Mouse (Mus musculus) kidney, embryonic 15.5 days (tissue): ENCODE measurements around the gene Fam228a. TPM values are rescaled to one million over a fixed set of nuclear protein-coding genes. Genes with fewer than 3 reads are reported as not detected.
"Not testable (repeated sequence)": the region's sequence is repeated elsewhere in the genome, so short reads cannot be mapped to it uniquely, and the experiment has no call there.

Experiments used
- ATAC-seq: fragments of 200-750 bp; cut with Nextera tagmentation; replicated peaks from 2 replicates; pipeline ENCODE4 v1.8.0; 2017; ENCODE audit warnings: moderate TSS enrichment; ENCODE audit not compliant: low FRiP score
- H3K27ac ChIP-seq: fragments of 300-500 bp; sonication (generic); 2 replicates; pipeline ENCODE4 v1.5.1; 2015; ENCODE audit warnings: mild to moderate bottlenecking, inconsistent platforms
- H3K27me3 ChIP-seq: fragments of 300-500 bp; sonication (generic); 2 replicates; pipeline ENCODE4 v1.6.1; 2015; ENCODE audit warnings: inconsistent platforms
- H3K36me3 ChIP-seq: fragments of 300-500 bp; sonication (generic); 2 replicates; pipeline ENCODE4 v1.6.1; 2015; ENCODE audit warnings: inconsistent platforms
- H3K4me1 ChIP-seq: fragments of 300-500 bp; sonication (generic); 2 replicates; pipeline ENCODE4 v1.6.1; 2015; ENCODE audit warnings: inconsistent platforms
- H3K4me2 ChIP-seq: fragments of 300-500 bp; sonication (generic); 2 replicates; pipeline ENCODE4 v1.6.1; 2015; ENCODE audit warnings: moderate library complexity, mild to moderate bottlenecking, inconsistent platforms
- H3K4me3 ChIP-seq: fragments of 300-500 bp; sonication (generic); replicated peaks from 2 replicates; pipeline ENCODE4 v1.5.1; 2015; ENCODE audit warnings: mild to moderate bottlenecking, inconsistent platforms
- H3K9ac ChIP-seq: fragments of 300-500 bp; sonication (generic); 2 replicates; pipeline ENCODE4 v1.6.1; 2015; ENCODE audit warnings: mild to moderate bottlenecking, inconsistent platforms
- H3K9me3 ChIP-seq: fragments of 300-500 bp; sonication (generic); replicated peaks from 2 replicates; pipeline ENCODE4 v1.6.1; 2016; ENCODE audit warnings: inconsistent platforms
- WGBS: fragments of 180-500 bp; shearing (Covaris S2); methylation state at CpG from one replicate; pipeline ENCODE4 v1.1.7; 2015; ENCODE audit warnings: mixed read lengths; 5-methylcytosine and 5-hydroxymethylcytosine counted together
- polyA plus RNA-seq: library from polyadenylated mRNA; unstranded; fragments of >200 nt; fragmentation: Nextera tagmentation; extraction: Ambion mirVana; gene quantifications from 2 replicates; pipeline ENCODE4 v1.2.1, GENCODE M21; 2015

The Fam228a gene
- 0.10 and 0.15 TPM in 2 replicates for polyA plus RNA-seq

- H3K4me2 ChIP-seq, result no peak within 1 kb of the TSS
- no peak within 1 kb of the TSS for H3K27ac ChIP-seq
- H3K27me3 ChIP-seq, result no peaks in the 10 kb centered on the region
- 88% methylated on average over 18 of the region's 18 CpGs for WGBS
- no peaks in the 10 kb centered on the region for H3K9me3 ChIP-seq
- H3K36me3 ChIP-seq, result no peaks in the 10 kb centered on the region
- ATAC-seq, result no peak
- H3K4me3 ChIP-seq, result no peak within 1 kb of the TSS
- H3K9ac ChIP-seq, result no peak within 1 kb of the TSS
- no peaks in the 10 kb centered on the region for H3K4me1 ChIP-seq
These were observed at the start of gene Fam228a for GRCm38 (mm10) chr12:4738031-4738576. Fam228a (minus strand) TSS chr12:4738430.

DNA sequence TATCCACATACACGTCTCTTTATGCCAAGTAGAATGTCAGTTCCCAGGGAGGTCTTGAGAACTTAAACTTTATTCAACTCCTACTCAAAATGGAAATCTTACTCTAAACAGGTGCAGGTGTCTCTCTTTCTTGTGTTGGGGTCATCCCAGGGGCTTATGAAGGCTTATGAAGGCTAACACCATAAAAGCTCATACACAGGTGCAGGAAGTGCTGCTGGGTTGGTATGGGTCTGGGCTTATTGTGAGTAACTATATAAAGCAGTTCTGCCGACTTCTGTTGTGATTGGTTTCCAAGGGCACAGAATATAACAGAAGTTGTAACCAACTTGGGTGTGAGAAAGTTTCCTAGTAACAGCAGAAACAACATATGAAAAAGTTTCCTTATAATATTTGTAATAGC lies 46.2 kb upstream of the Fam228a start:
- H3K36me3 ChIP-seq, result no peaks in the 10 kb centered on the region
- H3K27me3 ChIP-seq, result no peaks in the 10 kb centered on the region
- peak overlapping the region; percentile 39; the same call in 1 of the 2 replicates for H3K27ac ChIP-seq
- no peak overlapping the region for H3K4me3 ChIP-seq
- no peak for ATAC-seq
- no peaks in the 10 kb centered on the region for H3K9me3 ChIP-seq
- H3K9ac ChIP-seq, result no peak overlapping the region
- H3K4me2 ChIP-seq, result no peak overlapping the region
- WGBS, result 65% methylated on average over 2 of the region's 2 CpGs
- 0 out of 2 replicates have a peak, but pooled peaks cover 3% of the 10 kb centered on the region for H3K4me1 ChIP-seq

DNA sequence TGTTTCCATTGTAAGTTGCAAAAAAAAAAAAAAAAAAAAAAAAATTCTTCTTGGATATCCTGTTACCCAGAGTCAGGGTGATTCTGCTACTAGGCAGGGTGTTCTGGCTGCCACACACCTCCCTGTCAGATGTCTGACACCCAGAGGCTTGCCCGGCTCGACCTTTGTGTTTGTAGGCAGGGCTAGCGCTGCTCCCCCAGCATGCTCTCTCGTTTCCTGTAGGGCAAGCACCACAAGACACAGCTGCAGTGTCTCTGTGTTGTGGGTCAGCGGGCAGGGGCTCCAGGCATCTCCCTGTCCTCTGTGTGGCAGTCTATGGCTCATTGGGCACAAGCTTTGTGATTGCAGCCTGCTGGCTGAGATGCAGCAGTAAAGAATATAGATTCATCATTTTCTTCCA lies 45.4 kb upstream of the Fam228a start:
- Histone ChIP-seq H3K27ac (0 out of 2 replicates have a peak overlapping the region, but pooled peaks have one; percentile 39), H3K27me3 (no peaks in the 10 kb centered on the region), H3K4me3 (no peak overlapping the region), H3K9ac (no peak overlapping the region), H3K4me2 (no peak overlapping the region), H3K36me3 (no peaks in the 10 kb centered on the region), H3K4me1 (0 out of 2 replicates have a peak, but pooled peaks cover 3% of the 10 kb centered on the region), H3K9me3 (no peaks in the 10 kb centered on the region)
- peak; percentile 96 for ATAC-seq
- WGBS, result 31% methylated on average over 5 of the region's 5 CpGs

- not testable (repeated sequence) for H3K4me1 ChIP-seq, H3K9ac ChIP-seq, H3K36me3 ChIP-seq, H3K27me3 ChIP-seq, H3K4me2 ChIP-seq, H3K4me3 ChIP-seq, H3K27ac ChIP-seq, H3K9me3 ChIP-seq
- 0 out of 2 replicates have a peak, but pooled peaks have one; percentile 41 for ATAC-seq
- 75% methylated on average over 9 of the region's 9 CpGs for WGBS
These were observed 43.6 kb upstream of the Fam228a start for GRCm38 (mm10) chr12:4781725-4782404.

DNA sequence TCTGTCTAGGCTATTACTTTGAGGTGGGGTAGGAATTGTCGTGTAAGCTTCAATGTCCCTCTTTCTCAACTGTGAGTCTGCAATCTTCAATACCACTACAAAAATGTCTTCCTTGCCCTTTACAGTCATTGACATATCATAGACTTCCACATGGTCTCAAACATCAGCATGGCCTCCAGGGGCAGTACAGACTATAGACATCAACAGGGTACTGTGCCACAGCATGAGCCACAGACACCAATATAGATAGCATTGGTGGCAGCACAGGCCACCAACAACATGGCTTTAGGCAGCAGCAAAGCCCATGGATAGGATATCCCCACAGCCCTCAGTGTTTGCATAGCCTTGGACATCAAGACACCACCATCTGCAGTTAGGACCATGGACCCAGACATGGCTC lies 43.0 kb upstream of the Fam228a start:
- H3K27me3 ChIP-seq, result no peaks in the 10 kb centered on the region
- H3K4me1 ChIP-seq, result 0 out of 2 replicates have a peak, but pooled peaks cover 3% of the 10 kb centered on the region
- H3K36me3 ChIP-seq, result no peaks in the 10 kb centered on the region
- no peak overlapping the region for H3K27ac ChIP-seq
- H3K9me3 ChIP-seq, result no peaks in the 10 kb centered on the region
- 87% methylated on average over 1 of the region's 1 CpGs for WGBS
- no peak for ATAC-seq
- H3K4me2 ChIP-seq, result no peak overlapping the region
- no peak overlapping the region for H3K4me3 ChIP-seq
- H3K9ac ChIP-seq, result no peak overlapping the region

- Histone ChIP-seq H3K4me2 (no peak overlapping the region), H3K9ac (no peak overlapping the region), H3K9me3 (no peaks in the 10 kb centered on the region), H3K27ac (no peak overlapping the region), H3K4me1 (0 out of 2 replicates have a peak, but pooled peaks cover 3% of the 10 kb centered on the region), H3K27me3 (no peaks in the 10 kb centered on the region), H3K4me3 (no peak overlapping the region), H3K36me3 (no peaks in the 10 kb centered on the region)
- no peak for ATAC-seq
- 67% methylated on average over 2 of the region's 2 CpGs for WGBS
These were observed 42.0 kb upstream of the Fam228a start for GRCm38 (mm10) chr12:4780245-4780644.

GRCm38 (mm10) chr12:4777734-4778133 lies 39.5 kb upstream of the Fam228a start:
- Histone ChIP-seq H3K4me1 (0 out of 2 replicates have a peak, but pooled peaks cover 3% of the 10 kb centered on the region), H3K4me3 (no peak overlapping the region), H3K4me2 (no peak overlapping the region), H3K27me3 (no peaks in the 10 kb centered on the region), H3K9me3 (no peaks in the 10 kb centered on the region), H3K9ac (no peak overlapping the region), H3K36me3 (no peaks in the 10 kb centered on the region), H3K27ac (no peak overlapping the region)
- 89% methylated on average over 6 of the region's 6 CpGs for WGBS
- no peak for ATAC-seq

GRCm38 (mm10) chr12:4775588-4775949 lies 37.3 kb upstream of the Fam228a start:
- no peaks in the 10 kb centered on the region for H3K4me1 ChIP-seq
- no peak for ATAC-seq
- H3K36me3 ChIP-seq, result no peaks in the 10 kb centered on the region
- WGBS, result 84% methylated on average over 9 of the region's 9 CpGs
- no peaks in the 10 kb centered on the region for H3K27me3 ChIP-seq
- H3K4me2 ChIP-seq, result no peak overlapping the region
- no peak overlapping the region for H3K27ac ChIP-seq
- no peak overlapping the region for H3K4me3 ChIP-seq
- no peak overlapping the region for H3K9ac ChIP-seq
- no peaks in the 10 kb centered on the region for H3K9me3 ChIP-seq

DNA sequence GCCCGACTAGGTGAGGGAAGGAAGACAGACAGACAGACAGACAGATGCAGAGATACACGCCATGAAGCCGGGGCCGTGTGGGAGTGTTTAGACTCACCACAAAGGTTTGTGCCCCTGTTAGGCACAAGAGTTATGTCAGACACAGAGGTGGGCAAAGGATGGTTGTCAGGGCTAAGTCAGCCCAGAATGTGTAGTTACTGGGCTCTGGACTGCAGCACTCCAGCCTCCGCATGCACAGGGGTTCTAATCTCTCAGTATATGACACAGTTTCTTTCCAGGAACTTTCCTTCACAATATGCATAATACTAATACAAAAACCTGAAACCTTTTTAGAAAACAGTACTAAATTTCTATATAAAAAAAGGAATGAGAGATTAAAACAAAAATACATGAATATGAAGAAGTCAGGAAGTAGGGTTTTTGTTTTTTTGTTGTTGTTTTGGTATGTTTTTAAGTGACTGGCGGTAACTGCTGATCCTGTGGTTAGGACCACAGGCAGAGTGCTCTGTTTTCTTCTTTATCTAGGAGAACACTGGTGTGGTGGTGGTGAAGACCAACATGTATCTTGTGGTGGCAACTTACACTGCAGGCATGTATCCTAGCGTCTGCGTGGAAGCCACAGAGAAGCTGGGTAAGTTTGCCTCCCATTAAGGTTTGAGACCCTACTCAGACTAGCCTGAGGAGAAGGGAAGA lies 36.8 kb upstream of the Fam228a start:
- no peaks in the 10 kb centered on the region for H3K36me3 ChIP-seq
- no peaks in the 10 kb centered on the region for H3K4me1 ChIP-seq
- H3K9ac ChIP-seq, result no peak overlapping the region
- H3K9me3 ChIP-seq, result no peaks in the 10 kb centered on the region
- 85% methylated on average over 8 of the region's 8 CpGs for WGBS
- H3K4me2 ChIP-seq, result no peak overlapping the region
- H3K27me3 ChIP-seq, result no peaks in the 10 kb centered on the region
- ATAC-seq, result no peak
- H3K27ac ChIP-seq, result no peak overlapping the region
- H3K4me3 ChIP-seq, result no peak overlapping the region

DNA sequence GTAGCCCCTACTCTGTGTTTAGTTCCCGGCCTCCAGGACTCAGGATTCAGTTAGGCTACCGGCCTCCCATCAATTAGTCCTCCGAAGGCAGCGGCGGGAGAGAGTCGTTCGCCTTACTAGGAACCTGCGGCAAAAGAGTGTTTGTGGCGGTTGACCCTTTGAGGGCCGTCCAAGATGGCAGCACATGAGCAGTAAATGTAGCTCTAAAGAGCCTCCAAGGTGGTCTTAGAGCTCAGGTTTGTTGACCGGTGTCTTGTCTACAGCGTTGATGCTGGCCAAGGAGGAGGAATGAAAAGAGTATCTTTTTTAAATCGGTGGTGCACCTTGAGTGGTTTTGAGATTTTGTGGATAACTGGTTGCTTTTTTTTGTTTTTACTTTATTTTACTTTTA lies 31.1 kb upstream of the Fam228a start:
- H3K9ac ChIP-seq, result peak overlapping the region; percentile 82
- H3K4me2 ChIP-seq, result peak overlapping the region; percentile 84
- H3K27ac ChIP-seq, result peak overlapping the region; percentile 94
- no peaks in the 10 kb centered on the region for H3K27me3 ChIP-seq
- ATAC-seq, result peak; percentile 55
- H3K36me3 ChIP-seq, result no peaks in the 10 kb centered on the region
- peaks cover 6% of the 10 kb centered on the region for H3K4me1 ChIP-seq
- H3K4me3 ChIP-seq, result peak overlapping the region; percentile 75
- 23% methylated on average over 13 of the region's 13 CpGs for WGBS
- no peaks in the 10 kb centered on the region for H3K9me3 ChIP-seq

DNA sequence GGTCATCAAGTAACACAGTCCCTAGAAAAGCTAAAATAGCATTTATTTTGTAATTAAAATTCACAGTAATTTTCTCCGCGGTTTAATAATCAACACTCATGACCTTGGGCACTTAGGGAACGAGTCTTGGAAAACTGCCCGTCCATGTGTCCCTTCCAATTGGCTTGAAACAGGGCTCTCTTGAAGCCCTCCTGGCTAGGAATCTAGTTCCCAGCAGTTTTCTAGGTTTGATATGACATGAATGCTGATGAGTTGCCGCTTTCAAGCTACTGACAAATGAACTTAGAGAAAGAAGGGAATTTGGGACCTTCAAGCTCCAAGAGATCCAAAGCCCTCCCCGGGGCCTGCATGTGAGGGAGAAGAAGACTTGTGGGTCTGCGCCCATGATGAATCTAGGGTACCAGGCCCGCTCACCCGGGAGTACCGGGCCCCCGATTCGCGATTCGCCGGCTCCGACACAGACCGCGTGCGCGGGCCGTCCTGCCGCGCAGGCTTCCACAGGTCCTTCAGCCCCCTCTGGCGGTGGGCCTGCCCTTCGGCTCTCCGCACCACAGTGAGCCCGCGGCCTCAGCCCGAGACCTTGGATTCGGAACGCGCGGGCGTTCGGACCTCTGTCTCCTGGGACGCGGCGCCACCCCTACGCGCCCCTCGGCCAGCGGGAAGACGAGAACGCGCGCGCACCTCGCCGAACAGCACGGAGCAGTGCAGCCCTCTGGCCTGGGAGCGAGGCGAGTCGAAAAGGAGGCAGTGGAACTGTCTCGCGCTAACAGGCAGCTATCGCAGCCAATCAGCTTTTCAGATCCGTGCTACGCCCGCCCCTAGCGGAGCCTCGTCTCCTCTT lies 30.5 kb upstream of the Fam228a start, which contains the start of the genes Pfn4 and Fam228b:
Gene Pfn4, plus strand, starts transcription at position 531 of the 841 bp plus-strand sequence.
Gene Fam228b, minus strand, starts transcription at position 776 of the 841 bp plus-strand sequence.
- Histone ChIP-seq H3K27ac (peak within 1 kb of the TSS; percentile 94), H3K4me3 (peak within 1 kb of the TSS; percentile 75), H3K36me3 (no peaks in the 10 kb centered on the region), H3K27me3 (no peaks in the 10 kb centered on the region), H3K4me2 (peak within 1 kb of the TSS; percentile 84), H3K9ac (peak within 1 kb of the TSS; percentile 82), H3K4me1 (peaks cover 6% of the 10 kb centered on the region), H3K9me3 (no peaks in the 10 kb centered on the region)
- 3% methylated on average over 61 of the region's 61 CpGs for WGBS
- peak; percentile 99 for ATAC-seq
